Mouse (Mus musculus): ENCODE measurements around the gene H1f0. TPM values are rescaled to one million over a fixed set of nuclear protein-coding genes. Genes with fewer than 3 reads are reported as not detected.

H1f0 gene
- total and polyA plus RNA-seq, 2 experiments from 2014 or later: 229 to 318 TPM

- Histone ChIP-seq H3K27me3 (ENCODE audit: control insufficient read depth, insufficient read depth, low read length) (no peaks in the 10 kb centered on the region), H3K36me3 (replicated peaks; ENCODE audit: control insufficient read depth, insufficient read depth, low read length) (peaks cover 71% of the 10 kb centered on the region), H3K4me1 (ENCODE audit: control insufficient read depth, insufficient read depth) (no peaks in the 10 kb centered on the region), H3K4me3 (ENCODE audit: low read depth, low read length) (no peak overlapping the region), H3K27ac (ENCODE audit: low read depth) (no peak overlapping the region), H3K4me2 (ENCODE audit: low read depth, low read length) (no peak overlapping the region), H3K9ac (replicated peaks; ENCODE audit: low read depth, low read length) (no peak overlapping the region), H3K9me3 (replicated peaks; ENCODE audit: control insufficient read depth, low read length) (no peaks in the 10 kb centered on the region)
- no peak for ATAC-seq (ENCODE audit: insufficient read depth, low read depth)
- 81% methylated on average over 11 of the region's 11 CpGs for WGBS
- TF ChIP-seq CTCF (IDR thresholded peaks at IDR 0.05; ENCODE audit: low read depth): no peak
- no peak for TF ChIP-seq EP300 (IDR thresholded peaks at IDR 0.05; ENCODE audit: low read depth)
- DNase-seq (ENCODE audit: low spot score): no peak
These were observed 28.7 kb upstream of the H1f0 start for GRCm38 (mm10) chr15:78999586-78999985.

GRCm38 (mm10) chr15:79000357-79000791 is 27.9 kb upstream of the H1f0 start:
- Histone ChIP-seq H3K4me2 (ENCODE audit: low read depth, low read length) (no peak overlapping the region), H3K9me3 (replicated peaks; ENCODE audit: control insufficient read depth, low read length) (no peaks in the 10 kb centered on the region), H3K36me3 (replicated peaks; ENCODE audit: control insufficient read depth, insufficient read depth, low read length) (peaks cover 71% of the 10 kb centered on the region), H3K27me3 (ENCODE audit: control insufficient read depth, insufficient read depth, low read length) (no peaks in the 10 kb centered on the region), H3K27ac (ENCODE audit: low read depth) (no peak overlapping the region), H3K4me3 (ENCODE audit: low read depth, low read length) (no peak overlapping the region), H3K4me1 (ENCODE audit: control insufficient read depth, insufficient read depth) (no peaks in the 10 kb centered on the region), H3K9ac (replicated peaks; ENCODE audit: low read depth, low read length) (no peak overlapping the region)
- TF ChIP-seq CTCF (IDR thresholded peaks at IDR 0.05; ENCODE audit: low read depth) (no peak), EP300 (IDR thresholded peaks at IDR 0.05; ENCODE audit: low read depth) (no peak)
- ATAC-seq (ENCODE audit: insufficient read depth, low read depth) (no peak), DNase-seq (ENCODE audit: low spot score) (no peak)
- WGBS: 70% methylated on average over 6 of the region's 7 CpGs

GRCm38 (mm10) chr15:79001559-79001958 is 26.7 kb upstream of the H1f0 start:
- H3K9ac ChIP-seq (replicated peaks; ENCODE audit: low read depth, low read length): no peak overlapping the region
- no peaks in the 10 kb centered on the region for H3K27me3 ChIP-seq (ENCODE audit: control insufficient read depth, insufficient read depth, low read length)
- no peak overlapping the region for H3K27ac ChIP-seq (ENCODE audit: low read depth)
- no peak for DNase-seq (ENCODE audit: low spot score)
- WGBS: 94% methylated on average over 5 of the region's 5 CpGs
- no peaks in the 10 kb centered on the region for H3K4me1 ChIP-seq (ENCODE audit: control insufficient read depth, insufficient read depth)
- peaks cover 72% of the 10 kb centered on the region for H3K36me3 ChIP-seq (replicated peaks; ENCODE audit: control insufficient read depth, insufficient read depth, low read length)
- H3K9me3 ChIP-seq (replicated peaks; ENCODE audit: control insufficient read depth, low read length): no peaks in the 10 kb centered on the region
- ATAC-seq (ENCODE audit: insufficient read depth, low read depth): no peak
- H3K4me3 ChIP-seq (ENCODE audit: low read depth, low read length): no peak overlapping the region
- H3K4me2 ChIP-seq (ENCODE audit: low read depth, low read length): no peak overlapping the region
- TF ChIP-seq CTCF (IDR thresholded peaks at IDR 0.05; ENCODE audit: low read depth): no peak
- TF ChIP-seq EP300 (IDR thresholded peaks at IDR 0.05; ENCODE audit: low read depth): no peak

- Histone ChIP-seq H3K27me3 (ENCODE audit: control insufficient read depth, insufficient read depth, low read length) (no peaks in the 10 kb centered on the region), H3K9me3 (replicated peaks; ENCODE audit: control insufficient read depth, low read length) (no peaks in the 10 kb centered on the region), H3K9ac (replicated peaks; ENCODE audit: low read depth, low read length) (no peak overlapping the region), H3K4me2 (ENCODE audit: low read depth, low read length) (no peak overlapping the region), H3K4me3 (ENCODE audit: low read depth, low read length) (no peak overlapping the region), H3K4me1 (ENCODE audit: control insufficient read depth, insufficient read depth) (no peaks in the 10 kb centered on the region), H3K36me3 (replicated peaks; ENCODE audit: control insufficient read depth, insufficient read depth, low read length) (peaks cover 71% of the 10 kb centered on the region), H3K27ac (ENCODE audit: low read depth) (no peak overlapping the region)
- WGBS: 50% methylated on average over 19 of the region's 19 CpGs
- ATAC-seq (ENCODE audit: insufficient read depth, low read depth): no peak
- no peak for DNase-seq (ENCODE audit: low spot score)
- TF ChIP-seq CTCF (IDR thresholded peaks at IDR 0.05; ENCODE audit: low read depth): no peak
- no peak for TF ChIP-seq EP300 (IDR thresholded peaks at IDR 0.05; ENCODE audit: low read depth)
These were observed 26.2 kb upstream of the H1f0 start for GRCm38 (mm10) chr15:79002036-79002435.

GRCm38 (mm10) chr15:79003079-79003478 is 25.2 kb upstream of the H1f0 start:
- H3K9me3 ChIP-seq (replicated peaks; ENCODE audit: control insufficient read depth, low read length): no peaks in the 10 kb centered on the region
- no peaks in the 10 kb centered on the region for H3K27me3 ChIP-seq (ENCODE audit: control insufficient read depth, insufficient read depth, low read length)
- H3K36me3 ChIP-seq (replicated peaks; ENCODE audit: control insufficient read depth, insufficient read depth, low read length): peaks cover 75% of the 10 kb centered on the region
- H3K9ac ChIP-seq (replicated peaks; ENCODE audit: low read depth, low read length): no peak overlapping the region
- no peak overlapping the region for H3K4me3 ChIP-seq (ENCODE audit: low read depth, low read length)
- H3K4me1 ChIP-seq (ENCODE audit: control insufficient read depth, insufficient read depth): no peaks in the 10 kb centered on the region
- H3K27ac ChIP-seq (ENCODE audit: low read depth): no peak overlapping the region
- no peak overlapping the region for H3K4me2 ChIP-seq (ENCODE audit: low read depth, low read length)
- 82% methylated on average over 3 of the region's 3 CpGs for WGBS
- DNase-seq (ENCODE audit: low spot score) (no peak), ATAC-seq (ENCODE audit: insufficient read depth, low read depth) (no peak)
- TF ChIP-seq EP300 (IDR thresholded peaks at IDR 0.05; ENCODE audit: low read depth) (no peak), CTCF (IDR thresholded peaks at IDR 0.05; ENCODE audit: low read depth) (no peak)

- H3K4me1 ChIP-seq (ENCODE audit: control insufficient read depth, insufficient read depth): no peaks in the 10 kb centered on the region
- 88% methylated on average over 9 of the region's 9 CpGs for WGBS
- H3K27ac ChIP-seq (ENCODE audit: low read depth): no peak overlapping the region
- H3K36me3 ChIP-seq (replicated peaks; ENCODE audit: control insufficient read depth, insufficient read depth, low read length): peaks cover 62% of the 10 kb centered on the region
- DNase-seq (ENCODE audit: low spot score) (no peak), ATAC-seq (ENCODE audit: insufficient read depth, low read depth) (no peak)
- H3K9ac ChIP-seq (replicated peaks; ENCODE audit: low read depth, low read length): no peak overlapping the region
- H3K9me3 ChIP-seq (replicated peaks; ENCODE audit: control insufficient read depth, low read length): no peaks in the 10 kb centered on the region
- no peak overlapping the region for H3K4me3 ChIP-seq (ENCODE audit: low read depth, low read length)
- H3K27me3 ChIP-seq (ENCODE audit: control insufficient read depth, insufficient read depth, low read length): no peaks in the 10 kb centered on the region
- no peak overlapping the region for H3K4me2 ChIP-seq (ENCODE audit: low read depth, low read length)
- TF ChIP-seq EP300 (IDR thresholded peaks at IDR 0.05; ENCODE audit: low read depth) (no peak), CTCF (IDR thresholded peaks at IDR 0.05; ENCODE audit: low read depth) (no peak)
These were observed 22.7 kb upstream of the H1f0 start for GRCm38 (mm10) chr15:79005581-79005980.
